Mouse (Mus musculus) spleen, postnatal 14 days (tissue): Measurements from ENCODE around the gene Paqr7.

ENCODE experiments used
- DNase-seq, 2 experiments: peaks; one replicate each; pipeline ENCODE4 v3.0.0; 2021 to 2022; ENCODE audit warnings: low spot score in 2 of 2

The Paqr7 gene

DNA sequence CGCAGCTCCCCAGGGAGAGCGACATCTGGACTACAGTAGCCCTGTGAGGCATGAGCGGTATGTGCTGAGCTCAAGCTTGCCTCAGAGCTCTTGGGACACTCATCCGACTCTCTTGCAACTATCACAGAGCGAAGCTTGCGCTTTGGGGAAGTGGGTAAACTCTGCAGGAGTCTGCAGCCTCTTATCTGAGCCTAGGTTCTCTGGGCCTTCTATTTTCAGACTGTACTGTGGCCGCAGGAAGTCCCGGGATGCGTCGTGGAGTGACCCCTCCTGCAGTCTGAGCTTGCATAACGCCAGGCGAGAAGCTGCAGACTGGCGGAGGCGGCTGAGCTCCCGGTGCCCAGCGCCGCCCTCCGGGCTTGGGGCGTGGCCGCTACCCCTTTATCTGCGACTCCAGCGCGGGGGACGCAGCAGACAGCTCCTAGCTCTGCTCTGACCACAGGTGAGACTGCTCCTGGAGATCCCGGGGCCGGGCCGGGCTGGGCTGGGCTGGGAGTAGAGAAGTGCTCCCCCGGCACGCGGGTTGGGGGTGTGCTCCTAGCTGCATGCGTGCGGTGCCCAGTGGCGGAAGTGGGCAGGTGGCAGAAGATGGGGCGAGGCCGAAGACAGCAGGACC is at the start of gene Paqr7:
TSS of gene Paqr7 (plus strand) at position 103 of the 616 bp plus-strand sequence.
- DNase-seq, result peak; percentile 68 to 71

DNA sequence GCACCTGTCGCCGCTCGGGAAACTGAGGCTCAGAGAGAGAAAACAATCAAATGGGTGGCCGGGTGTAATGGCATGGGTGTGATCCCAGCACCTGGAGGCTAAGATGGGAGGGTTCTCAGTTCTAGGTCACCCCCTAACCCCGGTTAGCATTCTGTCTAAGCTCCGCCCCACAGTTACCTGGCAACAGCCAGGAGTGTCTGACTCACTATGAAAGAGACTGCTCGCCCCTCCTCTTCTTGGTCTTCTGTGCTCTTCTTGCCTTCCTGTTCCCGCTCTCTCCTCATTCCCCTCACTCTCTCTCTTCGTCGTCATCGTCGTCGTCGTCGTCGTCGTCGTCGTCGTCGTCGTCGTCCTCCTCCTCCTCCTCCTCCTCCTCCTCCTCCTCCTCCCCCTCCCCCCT is 48.5 kb upstream of the Paqr7 start:
- DNase-seq, result no peak

DNA sequence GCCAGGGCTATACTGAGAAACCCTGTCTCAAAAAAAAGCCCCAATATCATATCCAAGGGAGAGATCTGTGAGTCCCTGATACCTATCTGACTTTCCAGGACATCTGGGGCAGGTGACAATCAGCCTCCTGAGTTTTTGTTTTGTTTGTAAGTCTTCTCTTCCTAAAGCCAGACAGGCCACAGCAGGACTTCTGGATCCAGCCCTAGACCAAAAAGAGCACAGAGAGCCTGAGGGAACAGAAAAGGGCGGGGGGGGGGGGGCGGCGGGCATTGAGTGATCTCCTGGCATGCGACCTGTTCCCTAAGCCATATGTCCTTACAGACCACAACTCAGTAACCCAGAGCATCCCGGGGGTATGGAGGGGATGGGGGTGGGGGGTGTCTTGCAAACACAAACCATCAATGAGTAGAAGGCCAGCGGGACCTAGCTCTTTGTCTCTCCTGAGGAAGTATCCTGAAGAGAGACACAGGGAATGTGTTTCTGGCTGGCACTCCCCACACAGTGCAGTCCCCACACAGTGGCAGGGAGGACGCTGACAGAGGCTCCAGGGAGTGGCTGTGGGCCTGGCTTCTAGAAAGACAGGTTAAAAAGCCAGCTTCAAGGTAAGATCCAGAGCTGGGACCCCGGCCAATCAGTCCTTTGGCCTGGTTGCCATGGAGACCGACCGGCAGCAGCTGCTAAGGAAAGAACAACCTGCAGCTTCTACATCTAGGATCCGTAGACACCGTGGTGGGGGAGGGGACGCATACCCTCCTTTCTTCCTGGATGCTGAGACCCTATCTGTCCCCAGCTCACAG is 46.7 kb upstream of the Paqr7 start:
- no peak for DNase-seq

DNA sequence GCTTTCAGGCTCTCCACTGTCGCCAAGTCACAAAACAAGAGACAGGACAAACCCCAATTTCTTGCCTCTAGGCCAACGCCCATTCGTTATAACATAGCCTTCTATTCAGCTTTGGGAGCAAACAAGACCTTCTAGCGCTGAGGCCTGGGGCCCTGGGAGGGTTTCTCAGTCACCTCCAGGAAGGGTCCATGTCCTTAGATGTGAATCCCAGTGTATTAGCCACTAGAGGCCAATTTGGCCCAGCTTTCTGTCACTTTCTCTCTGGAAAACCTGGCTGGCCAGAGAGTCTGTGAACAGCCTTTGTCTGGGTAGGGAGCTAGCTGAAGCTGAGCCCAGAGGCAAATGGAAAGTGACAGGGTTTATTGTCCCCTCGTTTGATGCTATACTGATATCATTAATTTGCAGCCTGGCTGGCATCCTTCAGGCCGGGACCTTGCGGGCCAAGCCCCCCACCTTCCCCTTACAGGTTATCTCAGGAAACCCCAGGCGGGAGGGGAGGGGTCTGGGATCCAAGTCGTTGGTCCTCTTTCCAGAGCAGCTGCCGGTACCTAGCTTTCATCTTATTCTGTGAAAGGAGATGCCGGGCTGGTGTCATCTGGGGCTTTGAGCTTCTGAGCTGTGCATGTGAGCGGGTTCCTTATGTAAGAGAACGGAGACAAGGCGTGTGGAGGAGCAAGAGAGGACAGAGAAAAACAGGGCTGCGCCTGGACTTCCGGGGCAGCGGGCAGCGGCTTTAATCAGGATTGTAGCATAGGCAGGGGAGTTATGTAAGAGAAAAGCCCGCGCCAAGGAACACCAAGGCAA is 45.9 kb upstream of the Paqr7 start:
- DNase-seq, result no peak

DNA sequence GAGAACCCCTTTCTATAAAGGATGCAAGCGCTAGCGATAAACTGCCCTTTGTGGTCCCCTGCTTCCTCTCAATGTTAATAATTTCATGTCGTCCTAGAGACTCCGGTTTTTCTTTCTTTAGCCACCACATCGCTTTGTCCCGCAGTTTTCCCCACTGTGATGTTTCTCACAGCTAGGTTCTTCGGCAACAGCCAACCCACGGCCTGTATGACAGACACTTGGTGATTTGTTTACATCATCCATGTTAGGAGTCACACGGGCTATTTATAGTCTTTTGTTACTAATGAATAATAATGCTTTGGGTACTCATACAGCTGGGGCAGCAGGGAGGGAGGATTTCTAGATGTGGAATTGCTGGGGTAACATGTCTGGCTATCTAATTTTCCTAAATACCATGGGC is 45.0 kb upstream of the Paqr7 start:
- DNase-seq, result no peak

DNA sequence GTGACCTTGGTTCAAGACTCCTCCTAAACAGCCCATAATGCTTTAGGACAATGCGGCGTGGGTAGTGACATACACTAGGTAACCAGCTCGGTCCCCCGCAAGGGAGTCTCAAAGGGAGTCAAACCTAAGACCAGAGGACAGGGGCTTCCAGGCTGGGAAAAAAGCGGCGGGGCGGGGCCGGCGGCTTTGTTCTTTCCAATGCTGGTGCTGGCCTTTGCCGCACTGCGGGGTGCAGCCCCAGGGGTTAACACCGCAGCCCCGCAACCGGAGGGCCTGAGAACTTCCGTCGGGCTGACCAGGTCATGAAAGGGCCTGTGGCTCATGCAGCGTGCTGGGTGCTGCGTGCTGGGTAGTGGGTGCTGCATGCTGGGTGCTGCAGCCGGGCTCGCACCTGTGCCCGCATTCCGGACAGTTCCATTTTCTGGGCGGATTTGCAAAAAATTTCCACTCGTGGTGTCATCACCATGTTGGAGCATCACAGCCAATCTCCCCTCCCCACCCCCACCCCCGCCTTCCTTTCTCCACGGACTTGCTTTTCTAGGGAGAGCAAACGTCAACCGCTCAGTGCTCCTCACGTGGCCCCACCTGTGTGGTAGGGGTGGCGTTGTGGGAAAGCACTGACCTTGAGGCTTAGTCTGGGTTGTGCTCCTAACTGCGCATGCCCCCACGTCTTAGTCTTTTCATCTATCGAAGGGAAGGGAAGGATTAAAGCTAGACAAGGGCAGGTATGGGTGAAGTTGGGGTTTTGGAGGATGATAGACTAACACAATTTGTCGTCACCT is 42.7 kb upstream of the Paqr7 start:
- DNase-seq, result no peak

DNA sequence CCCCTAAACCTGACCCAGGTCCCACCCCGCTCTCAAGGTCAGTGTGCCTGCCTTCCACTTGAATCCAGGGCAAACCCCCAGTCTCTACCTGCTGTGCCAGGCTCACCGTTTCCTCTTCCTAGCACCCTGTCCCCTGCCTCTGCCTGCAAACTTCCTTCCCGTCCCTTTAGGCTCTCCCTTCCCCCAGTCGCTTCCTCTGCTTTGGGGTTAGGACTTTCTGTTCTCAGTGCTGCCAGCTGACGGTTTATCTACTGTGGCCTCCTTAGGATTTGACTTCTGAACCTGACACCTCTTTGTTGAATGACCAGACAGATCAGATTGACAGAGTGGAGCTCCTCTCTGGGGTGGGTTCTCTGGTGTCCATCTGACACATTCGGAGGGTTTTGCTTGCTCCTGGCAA is 41.2 kb upstream of the Paqr7 start:
- no peak for DNase-seq

DNA sequence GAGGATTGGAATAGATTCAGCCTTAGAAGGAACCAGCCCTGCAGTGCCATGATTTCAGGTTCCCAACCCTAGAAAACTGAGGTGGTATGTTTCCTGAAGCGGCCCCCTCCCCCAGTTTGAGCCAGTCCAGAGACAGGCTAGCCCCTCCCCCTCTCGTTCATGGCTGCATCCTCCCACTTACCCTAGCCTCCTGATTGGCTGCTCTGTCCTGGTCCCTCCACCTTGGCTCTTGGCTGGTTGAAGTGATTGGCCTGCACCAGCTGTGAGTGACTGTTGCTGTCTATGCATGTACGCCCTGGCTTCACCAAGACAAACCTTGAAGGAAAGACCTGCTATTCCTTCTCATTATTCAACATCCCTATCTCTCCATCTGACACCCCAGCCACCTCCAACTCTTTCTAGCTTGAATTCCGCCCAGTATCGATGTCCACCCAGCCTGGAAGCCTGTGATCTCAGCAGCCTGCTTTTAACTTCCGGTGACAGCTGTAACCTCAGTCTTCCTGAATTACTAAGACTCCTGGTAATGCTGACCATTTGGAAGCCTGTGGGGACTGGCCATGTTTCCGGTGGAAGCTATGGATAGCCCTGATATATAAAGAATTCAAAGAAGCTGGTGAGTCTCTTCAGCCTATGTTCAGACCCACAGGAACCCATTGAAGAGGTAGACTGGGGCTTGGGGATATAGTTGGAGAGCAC is 39.2 kb upstream of the Paqr7 start:
- no peak for DNase-seq

DNA sequence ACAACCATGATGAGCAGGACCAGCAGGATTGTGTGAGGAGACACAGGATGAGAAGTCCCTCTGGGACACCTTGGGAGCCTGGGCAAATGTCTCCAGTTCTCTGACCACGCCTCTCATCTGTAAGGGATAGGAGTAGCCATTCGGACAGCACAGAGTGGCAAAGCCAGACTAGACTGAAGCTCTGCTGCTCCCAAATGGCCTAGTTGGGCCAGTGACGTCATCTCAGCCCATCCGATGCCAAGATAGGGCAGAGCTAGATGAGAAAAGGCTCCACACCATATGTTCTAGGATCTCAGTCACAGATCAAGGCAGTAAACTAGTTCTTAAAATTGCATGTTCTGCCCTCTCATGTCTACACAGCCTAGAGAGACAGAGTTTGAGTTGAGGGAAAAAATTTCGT is 37.6 kb upstream of the Paqr7 start:
- DNase-seq, result no peak

DNA sequence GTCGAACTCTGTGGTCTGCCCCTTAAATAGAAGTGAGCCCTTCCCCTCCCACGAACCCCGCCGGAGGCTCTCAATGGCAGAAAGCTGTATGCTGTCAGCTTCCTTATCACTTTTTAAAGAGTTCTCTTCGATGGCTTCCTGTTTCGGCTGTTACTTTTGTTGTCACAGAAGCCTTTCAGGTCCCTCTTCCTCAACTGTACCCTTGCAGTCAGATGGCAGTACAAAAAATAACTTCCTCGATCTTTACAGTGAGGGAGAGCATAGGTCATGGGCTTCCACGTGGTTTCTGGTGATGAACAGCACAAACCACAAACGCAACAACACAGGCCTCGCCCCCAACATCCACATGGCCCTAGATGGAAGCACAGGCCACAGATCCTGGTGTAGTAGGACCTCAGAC is 36.2 kb upstream of the Paqr7 start:
- peak in 1 of 2 experiments; percentile 44 for DNase-seq

DNA sequence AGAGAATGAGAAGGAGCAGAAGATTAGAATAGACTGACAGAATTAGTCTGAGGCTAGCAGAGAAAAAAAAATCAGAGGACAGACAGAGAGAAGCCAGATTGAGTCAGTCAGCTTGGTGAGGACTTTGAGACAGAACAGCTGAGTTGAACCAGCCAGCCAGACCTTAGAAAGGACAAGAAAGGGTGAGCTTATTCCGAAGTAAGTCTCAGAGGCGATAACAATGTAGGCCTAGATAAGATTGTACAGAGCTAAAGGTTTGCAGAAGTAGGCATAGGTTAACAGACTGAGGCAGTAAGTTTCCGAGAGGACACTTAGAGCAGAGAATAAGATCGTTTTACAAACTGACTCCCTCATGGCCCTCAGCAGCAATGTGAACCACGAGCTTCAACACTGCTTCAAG is 35.2 kb upstream of the Paqr7 start:
- DNase-seq, result no peak

DNA sequence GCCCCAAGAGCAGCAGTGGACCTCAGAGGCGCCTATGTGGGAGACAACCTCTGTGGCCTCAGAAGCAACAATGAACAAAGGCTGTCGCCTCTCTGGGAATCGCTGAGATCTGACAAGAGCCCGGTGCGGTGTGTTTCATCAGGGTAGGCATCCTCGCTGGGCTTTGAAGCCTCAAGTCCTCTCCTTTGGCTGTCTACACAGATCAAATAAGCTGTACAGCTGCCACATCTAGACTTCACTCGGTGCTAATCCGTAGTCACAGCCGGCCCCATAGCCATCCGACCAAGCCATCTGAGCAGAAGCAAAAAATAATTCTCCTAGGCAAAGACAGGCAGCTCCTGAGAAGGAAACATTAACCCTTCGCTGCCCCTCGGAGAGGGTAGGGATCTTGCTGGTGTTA is 30.7 kb upstream of the Paqr7 start:
- DNase-seq, result no peak

DNA sequence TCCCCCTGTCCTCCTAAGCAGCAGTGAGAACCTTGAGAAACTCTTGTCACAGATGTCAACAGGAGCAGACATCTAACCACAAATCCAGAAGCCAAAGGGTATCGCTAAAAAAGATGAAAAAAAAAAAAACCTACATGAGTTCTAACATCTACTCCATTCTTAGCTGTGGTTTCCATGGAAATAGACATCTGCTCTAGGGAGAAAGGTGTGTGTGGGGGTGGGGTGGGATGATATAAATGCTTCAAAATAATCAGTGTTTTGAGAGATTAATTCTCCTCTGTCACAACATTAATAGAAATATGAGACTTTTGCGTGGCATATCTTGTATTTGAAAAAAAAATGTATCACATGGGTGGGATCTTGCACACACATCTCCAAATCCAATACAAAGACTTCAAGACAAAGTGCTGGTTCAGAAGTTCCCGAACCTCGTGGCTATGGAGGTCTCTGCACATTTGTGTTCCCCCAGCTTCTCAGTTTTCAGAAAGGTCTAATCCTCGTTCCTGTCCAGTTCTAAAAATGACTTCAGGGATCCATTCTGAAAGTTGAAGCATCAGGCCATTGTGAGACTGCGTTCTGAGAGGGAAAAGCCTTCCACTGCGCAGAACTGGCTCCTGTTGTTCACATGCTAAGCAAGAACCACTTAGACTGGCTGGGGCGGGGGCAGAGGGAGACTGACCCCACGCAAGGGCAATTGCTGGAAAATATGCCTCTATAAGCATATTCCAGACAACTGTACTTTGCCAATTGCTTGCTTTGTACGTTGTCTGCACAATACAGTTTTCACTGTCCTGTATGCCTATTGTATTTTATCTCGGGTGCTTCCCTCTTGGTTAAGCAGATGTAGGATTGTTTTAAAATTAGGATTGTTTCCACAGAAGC is 29.9 kb upstream of the Paqr7 start:
- DNase-seq, result no peak

DNA sequence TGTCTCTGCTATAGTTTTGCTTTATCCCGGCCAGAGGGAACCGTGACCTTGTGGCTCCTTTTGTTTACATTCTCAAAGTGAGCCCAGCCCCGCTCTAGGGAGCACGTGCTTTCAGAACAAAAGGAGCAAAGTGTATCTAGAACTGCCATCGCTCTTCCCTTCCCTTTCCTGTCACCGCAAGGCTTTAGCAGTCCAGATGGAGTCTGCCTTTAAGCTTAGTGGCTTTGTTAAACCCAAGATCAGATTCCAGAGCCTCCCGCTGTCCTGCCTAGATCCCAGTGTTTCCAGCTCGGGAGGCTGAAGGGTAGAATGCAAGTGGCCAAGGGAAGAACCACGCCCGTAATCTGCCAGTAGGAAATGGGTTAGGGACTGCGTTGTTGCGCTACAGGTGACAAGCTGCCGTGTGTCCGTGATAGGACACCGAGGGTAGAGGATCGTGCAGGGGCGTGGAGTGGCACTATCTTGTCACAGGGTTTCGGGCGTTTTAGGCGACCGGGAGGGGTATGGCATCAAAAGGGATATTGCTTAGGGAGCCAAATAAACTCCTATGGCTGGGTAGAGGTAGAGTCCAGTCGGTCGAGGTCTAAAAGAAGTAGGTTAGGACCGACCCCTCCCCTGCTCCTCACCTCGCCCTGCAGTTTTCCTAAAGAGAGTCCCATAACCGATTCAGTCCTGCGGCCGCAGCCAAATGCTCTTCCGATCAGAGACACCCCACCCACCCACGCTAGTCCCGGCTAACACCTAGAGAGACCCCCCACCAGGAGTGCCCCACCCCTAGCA is 28.9 kb upstream of the Paqr7 start:
- peak in 1 of 2 experiments; percentile 15 for DNase-seq

DNA sequence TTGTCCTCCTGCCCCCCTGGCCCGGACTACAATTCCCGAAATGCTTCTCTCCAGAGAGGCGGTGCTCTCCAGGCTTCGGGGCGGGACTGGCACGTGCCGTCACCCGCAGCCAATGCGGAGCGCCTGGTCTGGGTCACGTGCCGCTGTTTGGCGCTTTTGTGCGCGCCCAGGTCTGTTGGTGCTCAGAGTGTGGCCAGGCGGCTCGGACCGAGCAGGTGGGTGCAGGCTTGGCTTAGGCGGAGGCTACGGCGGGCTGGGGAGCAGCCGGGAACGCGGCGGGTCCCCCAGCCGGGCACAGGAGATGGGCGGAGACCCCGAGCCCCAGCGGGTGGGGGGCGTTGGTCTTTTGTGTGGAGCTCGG is 28.3 kb upstream of the Paqr7 start, which contains the start of gene Stmn1:
TSS of gene Stmn1 (plus strand) at position 106 of the 361 bp plus-strand sequence.
- peak; percentile 87 to 91 for DNase-seq

DNA sequence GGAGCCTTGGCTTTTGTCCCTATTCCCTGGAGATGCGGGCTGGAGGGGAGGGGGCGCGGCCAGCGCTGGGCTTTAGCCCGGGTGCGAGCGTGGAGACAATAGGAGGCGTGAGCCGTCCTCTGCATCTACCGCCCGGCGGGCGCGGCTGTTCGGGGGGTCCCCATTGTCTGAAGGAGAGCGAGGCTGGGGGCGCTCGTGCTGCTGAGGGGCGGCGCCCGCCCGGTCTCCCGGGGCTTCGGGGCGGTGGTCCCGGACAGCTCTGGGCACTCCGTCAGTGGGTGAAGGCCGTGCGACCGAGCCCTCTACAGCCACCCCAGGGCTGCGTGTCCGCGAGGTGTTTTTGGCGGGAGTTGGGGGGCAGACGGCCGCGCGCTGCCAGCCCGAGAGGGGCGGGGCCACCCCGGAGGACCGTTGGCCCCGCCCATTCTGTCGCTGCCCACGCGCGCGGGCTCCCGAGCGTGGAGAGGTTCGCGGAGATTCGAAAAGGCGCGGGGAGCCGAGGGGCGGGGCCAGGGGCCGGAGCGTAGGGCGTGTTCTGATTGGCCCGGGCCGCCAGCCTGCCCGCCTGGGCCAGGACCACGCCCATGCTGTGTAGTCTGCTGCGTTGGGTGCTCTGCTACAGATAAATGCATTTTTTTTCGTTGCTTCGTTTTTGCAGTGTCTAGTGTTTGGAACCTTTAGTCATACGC is 27.8 kb upstream of the Paqr7 start:
- peak; percentile 98 for DNase-seq

DNA sequence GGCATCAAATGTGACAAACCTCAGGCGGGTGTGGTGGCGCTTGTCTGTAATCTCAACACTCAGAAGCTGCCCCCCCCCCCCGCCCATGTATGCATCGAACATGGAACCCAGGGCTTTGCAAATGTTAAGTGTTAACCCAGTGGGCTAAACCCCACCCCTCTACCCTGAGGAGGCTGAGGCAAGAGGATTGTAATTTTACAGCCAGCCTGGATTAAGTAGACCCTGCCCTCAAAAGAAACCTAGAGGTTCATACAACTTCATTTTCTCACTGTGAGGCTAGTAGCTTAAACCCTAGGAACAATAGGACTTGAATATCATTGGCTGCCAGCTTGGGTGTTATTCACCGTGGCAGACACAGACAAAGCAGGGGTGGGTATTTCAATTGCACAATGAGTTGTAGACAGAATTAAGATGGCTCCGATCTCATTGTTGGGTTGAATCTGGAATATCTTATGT is 27.1 kb upstream of the Paqr7 start:
- no peak for DNase-seq

DNA sequence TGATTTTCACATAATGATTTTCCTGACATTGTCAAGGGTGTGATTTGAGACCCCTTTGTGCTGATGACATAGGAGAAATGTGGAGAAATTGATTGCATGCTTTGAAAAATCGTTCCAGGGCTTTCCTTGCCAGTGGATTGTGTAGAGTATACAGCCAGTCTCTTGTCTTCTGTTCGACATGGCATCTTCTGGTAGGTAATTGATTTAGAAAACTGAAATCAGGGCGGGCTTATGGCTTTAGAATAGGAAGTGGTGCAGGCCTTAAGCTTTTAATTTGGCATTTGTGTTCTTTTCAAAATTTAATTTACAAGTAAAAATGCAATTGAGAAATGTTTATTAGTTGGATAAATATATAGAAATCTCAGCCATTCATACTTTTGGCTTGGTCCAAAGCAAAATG is 26.5 kb upstream of the Paqr7 start:
- DNase-seq, result no peak

DNA sequence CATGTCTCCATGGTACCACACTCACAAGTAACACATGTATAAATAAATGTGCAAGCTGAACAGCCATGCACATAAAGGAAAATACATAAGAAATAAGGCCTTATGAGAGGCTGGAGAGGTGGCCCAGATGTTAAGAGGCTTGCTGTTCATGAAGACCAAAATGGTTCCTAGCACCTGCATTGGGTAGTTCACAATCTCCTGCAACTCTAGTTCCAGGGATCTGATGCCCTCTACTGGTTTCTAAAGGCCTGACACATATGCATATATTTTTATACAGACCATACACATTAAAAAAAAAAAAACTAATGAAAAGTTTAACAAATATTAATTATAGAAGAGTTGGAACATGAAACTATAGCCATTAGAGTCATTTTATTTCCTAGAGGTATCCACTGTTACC is 25.0 kb upstream of the Paqr7 start:
- no peak for DNase-seq
